Mouse (Mus musculus) G1E-ER4 (cell line): ENCODE data around the gene Fam71e2. TPM values are rescaled to one million over a fixed set of nuclear protein-coding genes. Genes with fewer than 3 reads are reported as not detected.

Experiments
- GATA1 ChIP-seq: IDR thresholded peaks from one replicate; pipeline ENCODE4 v1.8.0; 2012; ENCODE audit warnings: low read length, inconsistent platforms
- polyA plus RNA-seq: library from polyadenylated mRNA; stranded (reverse); fragments of >175 nt; gene quantifications from 2 replicates; pipeline ENCODE4 v1.2.3, GENCODE M21; 2012

Fam71e2 gene
- not detected in 2 replicates for polyA plus RNA-seq

GRCm38 (mm10) chr7:4771202-4771601, at the start of gene Fam71e2:
Fam71e2 (minus strand) TSS chr7:4771302.
- no peak for TF ChIP-seq GATA1

GRCm38 (mm10) chr7:4816559-4816958, 45.5 kb upstream of the Fam71e2 start:
- TF ChIP-seq GATA1, result no peak

- no peak for TF ChIP-seq GATA1
Observed at GRCm38 (mm10) chr7:4813105-4813791, 42.1 kb upstream of the Fam71e2 start.

GRCm38 (mm10) chr7:4812303-4813104, 41.4 kb upstream of the Fam71e2 start, which contains the start of gene Ube2s:
Ube2s (minus strand) TSS chr7:4812590.
- no peak for TF ChIP-seq GATA1

- no peak for TF ChIP-seq GATA1
Observed at GRCm38 (mm10) chr7:4811842-4812302, 40.8 kb upstream of the Fam71e2 start.

GRCm38 (mm10) chr7:4806716-4807115, 35.6 kb upstream of the Fam71e2 start:
- no peak for TF ChIP-seq GATA1

GRCm38 (mm10) chr7:4802247-4802646, 31.1 kb upstream of the Fam71e2 start:
- no peak for TF ChIP-seq GATA1

GRCm38 (mm10) chr7:4795767-4796433, 24.8 kb upstream of the Fam71e2 start:
- no peak for TF ChIP-seq GATA1

GRCm38 (mm10) chr7:4794631-4795168, 23.6 kb upstream of the Fam71e2 start:
- no peak for TF ChIP-seq GATA1

GRCm38 (mm10) chr7:4793674-4794073, 22.6 kb upstream of the Fam71e2 start:
- TF ChIP-seq GATA1, result no peak

GRCm38 (mm10) chr7:4792278-4793212, 21.4 kb upstream of the Fam71e2 start, which contains the start of gene Rpl28:
Rpl28 (plus strand) TSS chr7:4792874.
- TF ChIP-seq GATA1, result no peak

- no peak for TF ChIP-seq GATA1
Observed at GRCm38 (mm10) chr7:4789436-4789935, 18.4 kb upstream of the Fam71e2 start, which contains the start of gene Tmem238. Tmem238 (minus strand) TSS chr7:4789656.

GRCm38 (mm10) chr7:4788499-4789435, 17.7 kb upstream of the Fam71e2 start:
- TF ChIP-seq GATA1, result no peak
